Mouse (Mus musculus) forebrain, postnatal 0 days (tissue): ENCODE measurements around the gene Coq10a. TPM values are rescaled to one million over a fixed set of nuclear protein-coding genes. Genes with fewer than 3 reads are reported as not detected.

ENCODE experiments used
- ATAC-seq: fragments of 200-750 bp; cut with Nextera tagmentation; 2 replicates; pipeline ENCODE4 v1.8.0; 2017; ENCODE audit warnings: mild to moderate bottlenecking, moderate library complexity
- DNase-seq: peaks from one replicate; pipeline ENCODE4 v3.0.0-alpha.2; 2015
- H3K27ac ChIP-seq: fragments of 300-500 bp; sonication (generic); 2 replicates; pipeline ENCODE4 v1.5.1; 2014; ENCODE audit warnings: low read depth, mild to moderate bottlenecking, antibody characterized with exemption, low read length, moderate library complexity, mixed read lengths
- H3K27me3 ChIP-seq: fragments of 300-500 bp; sonication (generic); 2 replicates; pipeline ENCODE4 v1.6.1; 2014; ENCODE audit warnings: mild to moderate bottlenecking, low read length, mixed read lengths; ENCODE audit not compliant: insufficient read depth
- H3K36me3 ChIP-seq: fragments of 300-500 bp; sonication (generic); 2 replicates; pipeline ENCODE4 v1.6.1; 2014; ENCODE audit warnings: mild to moderate bottlenecking, moderate library complexity; ENCODE audit not compliant: insufficient read depth
- H3K4me1 ChIP-seq: fragments of 300-500 bp; sonication (generic); 2 replicates; pipeline ENCODE4 v1.6.1; 2014; ENCODE audit warnings: antibody characterized with exemption; ENCODE audit not compliant: insufficient read depth
- H3K4me2 ChIP-seq: fragments of 300-500 bp; sonication (generic); 2 replicates; pipeline ENCODE4 v1.6.1; 2014; ENCODE audit warnings: low read depth, mild to moderate bottlenecking, moderate library complexity
- H3K4me3 ChIP-seq: fragments of 300-500 bp; sonication (generic); 2 replicates; pipeline ENCODE4 v1.5.1; 2014; ENCODE audit warnings: low read depth, low read length, mixed read lengths
- H3K9ac ChIP-seq: fragments of 300-500 bp; sonication (generic); 2 replicates; pipeline ENCODE4 v1.6.1; 2014; ENCODE audit warnings: mild to moderate bottlenecking
- H3K9me3 ChIP-seq: fragments of 300-500 bp; sonication (generic); 2 replicates; pipeline ENCODE4 v1.6.1; 2016; ENCODE audit warnings: low read length
- CTCF ChIP-seq: sonication (generic); IDR thresholded peaks from 2 replicates; pipeline ENCODE4 v1.5.1; 2016; ENCODE audit warnings: antibody characterized with exemption, control low read depth, low read depth
- WGBS: fragments of 180-500 bp; shearing (Covaris S2); extraction: QIAGEN DNeasy Blood & Tissue Kit; methylation state at CpG from one replicate; pipeline ENCODE4 v1.1.7; 2014; 5-methylcytosine and 5-hydroxymethylcytosine counted together
- polyA plus RNA-seq: library from polyadenylated mRNA; unstranded; fragments of >200 nt; fragmentation: Nextera tagmentation; extraction: Ambion mirVana; gene quantifications from 2 replicates; pipeline ENCODE4 v1.2.1, GENCODE M21; 2015
- total RNA-seq: library from RNA; depleted of rRNA; stranded (reverse); fragments of >200 nt; gene quantifications from 2 replicates; pipeline ENCODE4 v1.2.3, GENCODE M21; 2014

Coq10a gene
- total and polyA plus RNA-seq, 2 experiments from 2014 or later: 41.6 to 48.2 TPM

DNA sequence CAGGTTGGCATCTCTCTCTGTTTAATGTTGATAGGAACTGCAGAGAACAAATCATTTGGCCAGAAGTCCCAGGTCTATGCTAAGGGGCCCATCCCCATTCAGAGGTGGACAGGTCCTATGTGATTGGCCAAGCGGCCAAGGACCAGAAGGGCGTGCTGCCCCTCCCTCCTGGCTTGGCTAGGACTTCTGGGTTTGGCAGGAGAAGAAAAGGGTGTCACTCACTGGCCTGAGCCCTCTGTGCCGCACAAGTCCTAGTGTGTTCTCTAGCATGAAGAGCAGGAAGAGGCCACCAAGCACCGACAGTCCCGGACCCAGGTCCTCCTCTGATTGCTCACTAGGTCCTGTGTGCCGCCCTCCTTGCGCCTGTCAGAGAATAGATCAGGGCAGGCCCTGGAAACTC lies 28.7 kb upstream of the Coq10a start:
- no peaks in the 10 kb centered on the region for H3K4me1 ChIP-seq
- no peak for DNase-seq
- no peak for TF ChIP-seq CTCF
- peak; percentile 51; the same call in 1 of the 2 replicates for ATAC-seq
- H3K27ac ChIP-seq: no peak overlapping the region
- H3K4me2 ChIP-seq: no peak overlapping the region
- no peak overlapping the region for H3K9ac ChIP-seq
- H3K4me3 ChIP-seq: no peak overlapping the region
- H3K27me3 ChIP-seq: no peaks in the 10 kb centered on the region
- peaks cover 27% of the 10 kb centered on the region for H3K36me3 ChIP-seq
- 49% methylated on average over 7 of the region's 7 CpGs for WGBS
- H3K9me3 ChIP-seq: no peaks in the 10 kb centered on the region

GRCm38 (mm10) chr10:128396716-128397264 lies 28.0 kb upstream of the Coq10a start:
- Histone ChIP-seq H3K27me3 (no peaks in the 10 kb centered on the region), H3K36me3 (peaks cover 33% of the 10 kb centered on the region), H3K4me2 (no peak overlapping the region), H3K9ac (no peak overlapping the region), H3K27ac (no peak overlapping the region), H3K4me3 (no peak overlapping the region), H3K9me3 (no peaks in the 10 kb centered on the region), H3K4me1 (no peaks in the 10 kb centered on the region)
- ATAC-seq (no peak), DNase-seq (no peak)
- WGBS: 65% methylated on average over 10 of the region's 10 CpGs
- TF ChIP-seq CTCF: no peak

- Histone ChIP-seq H3K4me2 (no peak overlapping the region), H3K27ac (no peak overlapping the region), H3K9me3 (no peaks in the 10 kb centered on the region), H3K36me3 (peaks cover 40% of the 10 kb centered on the region), H3K4me1 (no peaks in the 10 kb centered on the region), H3K9ac (no peak overlapping the region), H3K4me3 (no peak overlapping the region), H3K27me3 (no peaks in the 10 kb centered on the region)
- DNase-seq (no peak), ATAC-seq (no peak)
- no peak for TF ChIP-seq CTCF
- 64% methylated on average over 11 of the region's 11 CpGs for WGBS
Observed at GRCm38 (mm10) chr10:128396017-128396673, 27.3 kb upstream of the Coq10a start.

GRCm38 (mm10) chr10:128391850-128392249 lies 23.1 kb upstream of the Coq10a start:
- DNase-seq: no peak
- TF ChIP-seq CTCF: no peak
- 68% methylated on average over 6 of the region's 6 CpGs for WGBS
- ATAC-seq: no peak
- H3K36me3 ChIP-seq: peaks cover 79% of the 10 kb centered on the region
- H3K9me3 ChIP-seq: no peaks in the 10 kb centered on the region
- H3K27me3 ChIP-seq: no peaks in the 10 kb centered on the region
- H3K27ac ChIP-seq: no peak overlapping the region
- H3K4me2 ChIP-seq: no peak overlapping the region
- no peaks in the 10 kb centered on the region for H3K4me1 ChIP-seq
- no peak overlapping the region for H3K9ac ChIP-seq
- H3K4me3 ChIP-seq: no peak overlapping the region

- H3K27ac ChIP-seq: no peak overlapping the region
- no peak for TF ChIP-seq CTCF
- H3K9ac ChIP-seq: no peak overlapping the region
- no peaks in the 10 kb centered on the region for H3K4me1 ChIP-seq
- H3K4me3 ChIP-seq: no peak overlapping the region
- ATAC-seq (no peak), DNase-seq (no peak)
- H3K9me3 ChIP-seq: no peaks in the 10 kb centered on the region
- H3K4me2 ChIP-seq: no peak overlapping the region
- peaks cover 91% of the 10 kb centered on the region for H3K36me3 ChIP-seq
- H3K27me3 ChIP-seq: no peaks in the 10 kb centered on the region
- 92% methylated on average over 12 of the region's 12 CpGs for WGBS
Observed at GRCm38 (mm10) chr10:128390366-128390765, 21.6 kb upstream of the Coq10a start.

GRCm38 (mm10) chr10:128389570-128389969 lies 20.8 kb upstream of the Coq10a start:
- no peak for DNase-seq

GRCm38 (mm10) chr10:128388941-128389340 lies 20.1 kb upstream of the Coq10a start:
- H3K4me3 ChIP-seq: no peak overlapping the region
- no peak overlapping the region for H3K27ac ChIP-seq
- WGBS: 81% methylated on average over 14 of the region's 14 CpGs
- H3K4me2 ChIP-seq: no peak overlapping the region
- H3K27me3 ChIP-seq: no peaks in the 10 kb centered on the region
- no peak overlapping the region for H3K9ac ChIP-seq
- no peaks in the 10 kb centered on the region for H3K9me3 ChIP-seq
- no peak for ATAC-seq
- DNase-seq: no peak
- no peaks in the 10 kb centered on the region for H3K4me1 ChIP-seq
- TF ChIP-seq CTCF: no peak
- peaks cover 98% of the 10 kb centered on the region for H3K36me3 ChIP-seq

More at GRCm38 (mm10) chr10:128389570-128389969, 20.8 kb upstream of the Coq10a start:
- no peak for TF ChIP-seq CTCF
- Histone ChIP-seq H3K4me2 (no peak overlapping the region), H3K27ac (no peak overlapping the region), H3K36me3 (peaks cover 98% of the 10 kb centered on the region), H3K4me3 (no peak overlapping the region), H3K4me1 (no peaks in the 10 kb centered on the region), H3K27me3 (no peaks in the 10 kb centered on the region), H3K9me3 (no peaks in the 10 kb centered on the region), H3K9ac (no peak overlapping the region)
- no peak for ATAC-seq
- 84% methylated on average over 6 of the region's 6 CpGs for WGBS
